In genomic region chr10:34316571-34317216, GRCm38 (mm10) we compare ENCODE assay signal across 8 mouse cellular contexts. TPM values are rescaled to one million over a fixed set of nuclear protein-coding genes. Genes with fewer than 3 reads are reported as not detected.
A peak's percentile ranks its signal among the peaks of the same experiment; 100 is the strongest.
DNase-seq lines count a peak whose midpoint lies in the region; ATAC-seq lines count a peak whose summit lies in the region.

No protein-coding gene starts in this region.

- peaks cover 27% of the 10 kb centered on the region for H3K4me1 ChIP-seq in hindbrain, embryonic 15.5 days (replicated peaks)
- peaks cover 9% of the 10 kb centered on the region; the same call in 1 of the 2 replicates for H3K4me1 ChIP-seq in limb, embryonic 11.5 days (ENCODE audit: control insufficient read depth, insufficient read depth, low read length)

- DNase-seq in gastrocnemius, postnatal 14 days, result peak; percentile 4
- DNase-seq in gastrocnemius, postnatal 36 days, result no peak
- DNase-seq in MN1 (ENCODE audit: low spot score), result peak; percentile 98
- peak; percentile 82 for DNase-seq in embryo, embryonic 9.5 days (ENCODE audit: extremely low spot score)
- DNase-seq in limb, embryonic 11.5 days (ENCODE audit: low spot score), result peak; percentile 55
- DNase-seq in retina, embryonic 14.5 days (ENCODE audit: low spot score), result peak; percentile 88
- no peak for DNase-seq in kidney, postnatal 25 days

- H3K4me2 ChIP-seq in hindbrain, embryonic 15.5 days, result peak overlapping the region; percentile 50
- no peak overlapping the region for H3K4me2 ChIP-seq in limb, embryonic 11.5 days (ENCODE audit: low read depth, severe bottlenecking)

- peak; percentile 94 for ATAC-seq in hindbrain, embryonic 15.5 days (ENCODE audit: low FRiP score, low read depth)
- peak; percentile 75; the same call in 1 of the 2 replicates for ATAC-seq in limb, embryonic 11.5 days (ENCODE audit: insufficient number of reproducible peaks, low FRiP score, low TSS enrichment, low read depth)

- no peaks in the 10 kb centered on the region for H3K36me3 ChIP-seq in hindbrain, embryonic 15.5 days
- no peaks in the 10 kb centered on the region for H3K36me3 ChIP-seq in limb, embryonic 11.5 days (ENCODE audit: control insufficient read depth, insufficient read depth, low read length)

- WGBS in hindbrain, embryonic 15.5 days, result 0% methylated on average over 3 of the region's 3 CpGs
- 4% methylated on average over 3 of the region's 3 CpGs for WGBS in limb, embryonic 11.5 days

- H3K27ac ChIP-seq in hindbrain, embryonic 15.5 days (replicated peaks), result peak overlapping the region; percentile 87
- H3K27ac ChIP-seq in limb, embryonic 11.5 days (replicated peaks; ENCODE audit: low read depth, low read length), result no peak overlapping the region

- no peaks in the 10 kb centered on the region for H3K9me3 ChIP-seq in hindbrain, embryonic 15.5 days
- H3K9me3 ChIP-seq in limb, embryonic 11.5 days (ENCODE audit: control insufficient read depth, low read length), result no peaks in the 10 kb centered on the region

- intact Hi-C loops in gastrocnemius, postnatal 14 days (cut with DNase I; ENCODE audit: low total_unique reads), result no loop called here
- intact Hi-C loops in gastrocnemius, postnatal 36 days (cut with DNase I), result no loop called here

- H3K9ac ChIP-seq in hindbrain, embryonic 15.5 days, result peak overlapping the region; percentile 31
- H3K9ac ChIP-seq in limb, embryonic 11.5 days (ENCODE audit: low read length), result no peak overlapping the region

- peak overlapping the region; percentile 32 for H3K4me3 ChIP-seq in hindbrain, embryonic 15.5 days
- no peak overlapping the region for H3K4me3 ChIP-seq in limb, embryonic 11.5 days (ENCODE audit: low read depth, low read length)

- no peaks in the 10 kb centered on the region for H3K27me3 ChIP-seq in hindbrain, embryonic 15.5 days
- H3K27me3 ChIP-seq in limb, embryonic 11.5 days (ENCODE audit: control insufficient read depth, insufficient read depth, low read length), result no peaks in the 10 kb centered on the region

RNA-seq across cellular contexts. Expression of gene Tspyl4, which starts 19.5 kb away (rescaled TPM):
- 1 to 10 TPM; 1.8 TPM for total RNA-seq in gastrocnemius, postnatal 14 days (2021)
- total RNA-seq in gastrocnemius, postnatal 36 days (2021), result 1 to 10 TPM in 1 of 2 experiments, under 1 TPM in 1; 0.99 to 1.3 TPM
- polyA plus RNA-seq in hindbrain, embryonic 15.5 days (2015; fragmentation: Nextera tagmentation; extraction: Ambion mirVana), result 352 and 362 TPM in 2 replicates
- polyA plus RNA-seq in limb, embryonic 11.5 days (2014; fragmentation: Nextera tagmentation; extraction: Ambion mirVana), result 6.6 and 9.2 TPM in 2 replicates

RNA-seq across cellular contexts. Expression of gene Tspyl1, which starts 34.7 kb away (rescaled TPM):
- 10 to 100 TPM; 45.4 to 46.9 TPM for total RNA-seq in gastrocnemius, postnatal 14 days (2021)
- total RNA-seq in gastrocnemius, postnatal 36 days (2021), result 10 to 100 TPM; 47.4 to 49.4 TPM
- polyA plus RNA-seq in hindbrain, embryonic 15.5 days (2015; fragmentation: Nextera tagmentation; extraction: Ambion mirVana), result 138 and 144 TPM in 2 replicates
- polyA plus RNA-seq in limb, embryonic 11.5 days (2014; fragmentation: Nextera tagmentation; extraction: Ambion mirVana), result 55.8 and 60.3 TPM in 2 replicates

Comparison
In these comparisons a context has a peak if more than half of its experiments do, and no peak if none do; other contexts are left out.
1. DNase-seq: peak in gastrocnemius, postnatal 14 days (single experiment), MN1 (single experiment), embryo, embryonic 9.5 days (single experiment), limb, embryonic 11.5 days (single experiment) and retina, embryonic 14.5 days (single experiment); none in gastrocnemius, postnatal 36 days (0 of 2) and kidney, postnatal 25 days (0 of 2).